Comparison of ENCODE assay signal across 12 mouse cellular contexts in genomic region chr15:103165924-103166323, GRCm38 (mm10). TPM values are rescaled to one million over a fixed set of nuclear protein-coding genes. Genes with fewer than 3 reads are reported as not detected.
DNase-seq lines count a peak whose midpoint lies in the region; ATAC-seq lines count a peak whose summit lies in the region.
"Had no signal": no experiment of that assay in that cellular context is flagged by ENCODE, and none has a peak within 500 bp of the region (broad histone marks: within the 10 kb centered on the region; RNA-seq: fewer than 3 reads in every experiment).

No protein-coding gene starts in this region.

- 25% methylated on average over 5 of the region's 5 CpGs for WGBS in hindbrain, embryonic 13.5 days
- WGBS in hindbrain, embryonic 11.5 days = 32% methylated on average over 5 of the region's 5 CpGs
- WGBS in hindbrain, embryonic 15.5 days = 29% methylated on average over 5 of the region's 5 CpGs
- WGBS in neural tube, embryonic 14.5 days = 21% methylated on average over 5 of the region's 5 CpGs

- no peaks in the 10 kb centered on the region for H3K9me3 ChIP-seq in hindbrain, embryonic 13.5 days
- H3K9me3 ChIP-seq in hindbrain, embryonic 11.5 days (ENCODE audit: control insufficient read depth, low read length) = no peaks in the 10 kb centered on the region
- no peaks in the 10 kb centered on the region for H3K9me3 ChIP-seq in hindbrain, embryonic 15.5 days
- H3K9me3 ChIP-seq in neural tube, embryonic 14.5 days (ENCODE audit: control insufficient read depth, low read length) = no peaks in the 10 kb centered on the region
- H3K9me3 ChIP-seq: embryonic facial prominence, embryonic 10.5 days; forebrain, embryonic 13.5 days; heart, embryonic 12.5 days; intestine, embryonic 15.5 days had no signal

- DNase-seq in hindbrain, embryonic 11.5 days (ENCODE audit: low spot score) = no peak
- peak; percentile 47 for DNase-seq in R1 (ENCODE audit: low read depth, low spot score)
- no peak for DNase-seq in left cerebral cortex, postnatal 4 days
- no peak for DNase-seq in ovary, adult 18-20 months (ENCODE audit: low spot score)

- peaks cover 50% of the 10 kb centered on the region for H3K27me3 ChIP-seq in hindbrain, embryonic 13.5 days
- peaks cover 42% of the 10 kb centered on the region for H3K27me3 ChIP-seq in hindbrain, embryonic 11.5 days (ENCODE audit: control insufficient read depth, insufficient read depth, low read length)
- peaks cover 23% of the 10 kb centered on the region for H3K27me3 ChIP-seq in hindbrain, embryonic 15.5 days
- no peaks in the 10 kb centered on the region for H3K27me3 ChIP-seq in neural tube, embryonic 14.5 days (ENCODE audit: control insufficient read depth, insufficient read depth, low read length)

- intact Hi-C loops in left cerebral cortex, postnatal 4 days (cut with DNase I) = loop anchor here (2.0 kb wide), 1 partner anchor 153 kb away; no protein-coding TSS in a partner anchor

- ATAC-seq in hindbrain, embryonic 13.5 days (ENCODE audit: low FRiP score) = no peak
- no peak for ATAC-seq in hindbrain, embryonic 11.5 days (ENCODE audit: low FRiP score)
- no peak for ATAC-seq in hindbrain, embryonic 15.5 days (ENCODE audit: low FRiP score, low read depth)
- ATAC-seq in neural tube, embryonic 14.5 days (ENCODE audit: low read depth) = no peak

- H3K4me3 ChIP-seq in hindbrain, embryonic 13.5 days = peak overlapping the region; percentile 27
- H3K4me3 ChIP-seq in hindbrain, embryonic 11.5 days (ENCODE audit: low read depth, low read length) = no peak overlapping the region
- H3K4me3 ChIP-seq in hindbrain, embryonic 15.5 days = no peak overlapping the region
- H3K4me3 ChIP-seq in neural tube, embryonic 14.5 days (ENCODE audit: low read depth, low read length) = no peak overlapping the region
- H3K4me3 ChIP-seq: embryonic facial prominence, embryonic 10.5 days; forebrain, embryonic 13.5 days; heart, embryonic 12.5 days; intestine, embryonic 15.5 days had no signal

- peak overlapping the region; percentile 67 for H3K9ac ChIP-seq in hindbrain, embryonic 13.5 days
- no peak overlapping the region for H3K9ac ChIP-seq in hindbrain, embryonic 11.5 days (ENCODE audit: low read depth, low read length)
- peak overlapping the region; percentile 8; the same call in 1 of the 2 replicates for H3K9ac ChIP-seq in hindbrain, embryonic 15.5 days
- no peak overlapping the region for H3K9ac ChIP-seq in neural tube, embryonic 14.5 days (replicated peaks; ENCODE audit: low read depth, low read length)
- H3K9ac ChIP-seq: forebrain, postnatal 0 days; intestine, embryonic 15.5 days had no signal

- peak overlapping the region; percentile 90 for H3K4me2 ChIP-seq in hindbrain, embryonic 13.5 days
- no peak overlapping the region; the same call in 1 of the 2 replicates for H3K4me2 ChIP-seq in hindbrain, embryonic 11.5 days (replicated peaks; ENCODE audit: low read depth, low read length)
- peak overlapping the region; percentile 90 for H3K4me2 ChIP-seq in hindbrain, embryonic 15.5 days
- peak overlapping the region; percentile 36 for H3K4me2 ChIP-seq in neural tube, embryonic 14.5 days (ENCODE audit: low read depth, low read length)
- H3K4me2 ChIP-seq: forebrain, embryonic 13.5 days; intestine, embryonic 15.5 days had no signal

- no peaks in the 10 kb centered on the region for H3K36me3 ChIP-seq in hindbrain, embryonic 13.5 days
- no peaks in the 10 kb centered on the region for H3K36me3 ChIP-seq in hindbrain, embryonic 11.5 days (ENCODE audit: control insufficient read depth, insufficient read depth, low read length)
- H3K36me3 ChIP-seq in hindbrain, embryonic 15.5 days = no peaks in the 10 kb centered on the region
- no peaks in the 10 kb centered on the region for H3K36me3 ChIP-seq in neural tube, embryonic 14.5 days (ENCODE audit: control insufficient read depth, insufficient read depth, low read length)
- H3K36me3 ChIP-seq: embryonic facial prominence, embryonic 10.5 days; heart, embryonic 12.5 days; intestine, embryonic 15.5 days had no signal

- H3K27ac ChIP-seq in hindbrain, embryonic 13.5 days = peak overlapping the region; percentile 75
- H3K27ac ChIP-seq in hindbrain, embryonic 11.5 days (ENCODE audit: low read depth, low read length) = no peak overlapping the region
- H3K27ac ChIP-seq in hindbrain, embryonic 15.5 days (replicated peaks) = peak overlapping the region; percentile 56
- H3K27ac ChIP-seq in neural tube, embryonic 14.5 days (ENCODE audit: low read depth, low read length) = no peak overlapping the region
- H3K27ac ChIP-seq: embryonic facial prominence, embryonic 10.5 days; forebrain, embryonic 13.5 days; intestine, embryonic 15.5 days had no signal

- peaks cover 89% of the 10 kb centered on the region for H3K4me1 ChIP-seq in hindbrain, embryonic 13.5 days (replicated peaks)
- peaks cover 23% of the 10 kb centered on the region for H3K4me1 ChIP-seq in hindbrain, embryonic 11.5 days (replicated peaks; ENCODE audit: control insufficient read depth, insufficient read depth, low read length)
- peaks cover 54% of the 10 kb centered on the region for H3K4me1 ChIP-seq in hindbrain, embryonic 15.5 days (replicated peaks)
- peaks cover 53% of the 10 kb centered on the region for H3K4me1 ChIP-seq in neural tube, embryonic 14.5 days (ENCODE audit: control insufficient read depth, insufficient read depth, low read length)

RNA-seq across cellular contexts. Expression of gene Smug1, which starts 1.0 kb away (rescaled TPM):
- 40.7 and 41.2 TPM in 2 replicates for polyA plus RNA-seq in hindbrain, embryonic 13.5 days (2015; fragmentation: Nextera tagmentation; extraction: Ambion mirVana)
- 23.9 and 35.8 TPM in 2 replicates for polyA plus RNA-seq in hindbrain, embryonic 11.5 days (2014; fragmentation: Nextera tagmentation; extraction: Ambion mirVana)
- 26.9 and 31.1 TPM in 2 replicates for polyA plus RNA-seq in hindbrain, embryonic 15.5 days (2015; fragmentation: Nextera tagmentation; extraction: Ambion mirVana)
- 19.2 and 28.0 TPM in 2 replicates for polyA plus RNA-seq in neural tube, embryonic 14.5 days (2014; fragmentation: Nextera tagmentation; extraction: Ambion mirVana)
- 10 to 100 TPM; 26.4 to 27.4 TPM for total RNA-seq in left cerebral cortex, postnatal 4 days (2021)

Comparison
In these comparisons a context has a peak if more than half of its experiments do, and no peak if none do; other contexts are left out.
1. H3K27ac ChIP-seq: peak in hindbrain, embryonic 13.5 days (single experiment) and hindbrain, embryonic 15.5 days (single experiment); none in hindbrain, embryonic 11.5 days (single experiment) and neural tube, embryonic 14.5 days (single experiment).
2. H3K9ac ChIP-seq: peak in hindbrain, embryonic 13.5 days (single experiment) and hindbrain, embryonic 15.5 days (single experiment); none in hindbrain, embryonic 11.5 days (single experiment) and neural tube, embryonic 14.5 days (single experiment).